24 mouse cellular contexts compared by ENCODE assay signal in the genomic region with DNA sequence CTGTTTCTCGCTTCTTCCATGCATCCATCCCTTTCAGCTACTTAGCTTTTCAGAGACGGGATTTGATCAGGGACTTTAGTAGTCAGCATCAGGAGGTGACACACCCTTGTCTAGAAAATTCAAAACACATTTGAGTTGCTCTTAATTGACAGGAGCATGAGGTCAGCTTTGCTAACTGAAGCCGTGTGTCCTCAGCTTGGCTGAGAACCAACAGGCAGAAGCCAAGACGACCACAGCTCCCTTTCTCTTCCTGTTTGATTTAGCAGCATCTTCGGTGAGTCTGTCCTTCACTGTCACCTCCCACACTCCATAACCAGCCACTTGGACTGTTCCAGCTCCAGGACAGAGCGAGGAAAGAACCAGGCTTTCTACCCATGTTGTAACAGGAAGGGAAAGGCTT.
"Had no signal": no experiment of that assay in that cellular context is flagged by ENCODE, and none has a peak within 500 bp of the region (broad histone marks: within the 10 kb centered on the region; RNA-seq: fewer than 3 reads in every experiment).

No protein-coding gene starts in this region.

- ATAC-seq: hindbrain, embryonic 16.5 days; inflammation-experienced regulatory T-cells, adult 6 months; intestine, embryonic 15.5 days; intestine, postnatal 0 days; liver, embryonic 12.5 days had no signal

- H3K4me1 ChIP-seq: heart, embryonic 15.5 days; intestine, embryonic 15.5 days; limb, embryonic 13.5 days; limb, embryonic 15.5 days; liver, embryonic 12.5 days had no signal

- H3K9me3 ChIP-seq: heart, embryonic 13.5 days; heart, embryonic 15.5 days; intestine, embryonic 15.5 days; limb, embryonic 13.5 days; limb, embryonic 15.5 days; liver, embryonic 12.5 days had no signal

- DNase-seq: gastrocnemius, postnatal 10 days; gastrocnemius, postnatal 25 days; heart, adult 18-20 months; heart, postnatal 14 days; heart, postnatal 36 days; kidney, adult 18-20 months; kidney, adult 8-10 months; kidney, postnatal 10 days; kidney, postnatal 25 days; kidney, postnatal 4 days had no signal

- H3K27ac ChIP-seq: heart, embryonic 13.5 days; heart, embryonic 15.5 days; hindbrain, embryonic 14.5 days; intestine, embryonic 15.5 days; layer of hippocampus, adult 2 months; left cerebral cortex, adult 2 months; limb, embryonic 13.5 days; limb, embryonic 15.5 days; liver, embryonic 12.5 days; liver, embryonic 14.5 days had no signal

- H3K27me3 ChIP-seq: heart, embryonic 13.5 days; heart, embryonic 15.5 days; intestine, embryonic 15.5 days; limb, embryonic 13.5 days; liver, embryonic 12.5 days had no signal

- H3K36me3 ChIP-seq: heart, embryonic 13.5 days; heart, embryonic 15.5 days; intestine, embryonic 15.5 days; limb, embryonic 13.5 days; limb, embryonic 15.5 days; liver, embryonic 12.5 days had no signal

- H3K4me2 ChIP-seq: heart, embryonic 11.5 days; heart, embryonic 13.5 days; heart, embryonic 15.5 days; hindbrain, embryonic 14.5 days; intestine, embryonic 15.5 days; limb, embryonic 13.5 days; limb, embryonic 15.5 days; liver, embryonic 12.5 days had no signal

- H3K9ac ChIP-seq: heart, embryonic 13.5 days; heart, embryonic 15.5 days; hindbrain, embryonic 14.5 days; intestine, embryonic 15.5 days; limb, embryonic 13.5 days; limb, embryonic 15.5 days; liver, embryonic 12.5 days; liver, embryonic 14.5 days had no signal

- H3K4me3 ChIP-seq: heart, embryonic 13.5 days; heart, embryonic 15.5 days; intestine, embryonic 15.5 days; layer of hippocampus, adult 2 months; left cerebral cortex, adult 2 months; limb, embryonic 13.5 days; limb, embryonic 15.5 days; liver, embryonic 12.5 days had no signal
